In genomic region chr11:116581376-116581814, GRCm38 (mm10) we compare ENCODE assay signal across 8 mouse cellular contexts. TPM values are rescaled to one million over a fixed set of nuclear protein-coding genes. Genes with fewer than 3 reads are reported as not detected.
A peak's percentile ranks its signal among the peaks of the same experiment; 100 is the strongest.
DNase-seq lines count a peak whose midpoint lies in the region; ATAC-seq lines count a peak whose summit lies in the region.

Gene Ube2o, minus strand, starts transcription at chr11:116581447.

- H3K4me1 ChIP-seq in hindbrain, embryonic 13.5 days (replicated peaks), result peaks cover 40% of the 10 kb centered on the region

- 3% methylated on average over 34 of the region's 51 CpGs for WGBS in hindbrain, embryonic 13.5 days

- DNase-seq in T-cell, adult 2 months (ENCODE audit: low spot score), result peak; percentile 89
- peak; percentile 92 to 93 for DNase-seq in cerebellum, postnatal 14 days
- peak; percentile 74 to 78 for DNase-seq in frontal cortex, postnatal 25 days (ENCODE audit: low spot score in 2 of 2)
- peak; percentile 78 to 81 for DNase-seq in layer of hippocampus, postnatal 25 days (ENCODE audit: extremely low spot score in 1 of 2, low spot score in 1 of 2)
- DNase-seq in lung, postnatal 14 days, result peak; percentile 90
- DNase-seq in retina, postnatal 1 day, result peak; percentile 93
- peak; percentile 95 for DNase-seq in thymus, postnatal 4 days

- H3K27me3 ChIP-seq in hindbrain, embryonic 13.5 days, result no peaks in the 10 kb centered on the region

- H3K4me2 ChIP-seq in hindbrain, embryonic 13.5 days, result peak within 1 kb of the TSS; percentile 70

- no peaks in the 10 kb centered on the region for H3K9me3 ChIP-seq in hindbrain, embryonic 13.5 days

- peak within 1 kb of the TSS; percentile 95 for H3K9ac ChIP-seq in hindbrain, embryonic 13.5 days

- peak; percentile 79 for ATAC-seq in hindbrain, embryonic 13.5 days (ENCODE audit: low FRiP score)

- no peaks in the 10 kb centered on the region for H3K36me3 ChIP-seq in hindbrain, embryonic 13.5 days

- peak within 1 kb of the TSS; percentile 96 for H3K27ac ChIP-seq in hindbrain, embryonic 13.5 days

- H3K4me3 ChIP-seq in hindbrain, embryonic 13.5 days, result peak within 1 kb of the TSS; percentile 94

RNA-seq across cellular contexts. Expression of gene Ube2o, which starts in this region (rescaled TPM):
- polyA plus RNA-seq in hindbrain, embryonic 13.5 days (2015; fragmentation: Nextera tagmentation; extraction: Ambion mirVana), result 14.1 and 14.8 TPM in 2 replicates
- 10 to 100 TPM; 97.0 to 97.1 TPM for total RNA-seq in layer of hippocampus, postnatal 25 days (2021)

Comparison
In these comparisons a context has a peak if more than half of its experiments do, and no peak if none do; other contexts are left out.
1. Peak in every context shown above with its lines: DNase-seq, ATAC-seq, H3K4me3 ChIP-seq and H3K27ac ChIP-seq.